Mouse (Mus musculus) right cerebral cortex, adult 2 months (tissue): ENCODE measurements around the gene Zfp976.
"Not testable (repeated sequence)": the region's sequence is repeated elsewhere in the genome, so short reads cannot be mapped to it uniquely, and the experiment has no call there.

Experiments
- DNase-seq, 2 experiments: peaks; one replicate each; pipeline ENCODE4 v3.0.0; 2021 to 2022; ENCODE audit warnings: low spot score in 2 of 2

Gene Zfp976

GRCm38 (mm10) chr7:42642152-42643115 is at the start of gene Zfp976:
TSS of gene Zfp976 (minus strand) at chr7:42642588.
- DNase-seq, result peak; percentile 54 to 59

GRCm38 (mm10) chr7:42680081-42680480 is 37.7 kb upstream of the Zfp976 start:
- not testable (repeated sequence) for DNase-seq

- DNase-seq, result not testable (repeated sequence)
Measured at GRCm38 (mm10) chr7:42679646-42680045, 37.3 kb upstream of the Zfp976 start.

GRCm38 (mm10) chr7:42660140-42660539 is 17.8 kb upstream of the Zfp976 start:
- not testable (repeated sequence) for DNase-seq

- DNase-seq, result not testable (repeated sequence)
Measured at GRCm38 (mm10) chr7:42655211-42655610, 12.8 kb upstream of the Zfp976 start.

- DNase-seq, result not testable (repeated sequence)
Measured at GRCm38 (mm10) chr7:42643120-42643620, 782 bp upstream of the Zfp976 start.

- not testable (repeated sequence) for DNase-seq
Measured at GRCm38 (mm10) chr7:42631031-42631430, 11.4 kb downstream of the Zfp976 start.

- not testable (repeated sequence) for DNase-seq
Measured at GRCm38 (mm10) chr7:42595666-42596065, 46.7 kb downstream of the Zfp976 start.

- not testable (repeated sequence) for DNase-seq
Measured at GRCm38 (mm10) chr7:42592413-42592812, 50.0 kb downstream of the Zfp976 start, which contains the start of gene Zfp977. TSS of gene Zfp977 (minus strand) at chr7:42592547.

- not testable (repeated sequence) for DNase-seq
Measured at GRCm38 (mm10) chr7:42591311-42591710, 51.1 kb downstream of the Zfp976 start.

GRCm38 (mm10) chr7:42578488-42578887 is 63.9 kb downstream of the Zfp976 start, which contains the start of gene Gm21028:
TSS of gene Gm21028 (minus strand) at chr7:42578588.
- no peak for DNase-seq
